Mouse (Mus musculus): ENCODE measurements around the gene Rbfox3.

Gene Rbfox3

GRCm38 (mm10) chr11:118881786-118882495 is 29.5 kb downstream of the Rbfox3 start:
- no peak for DNase-seq (ENCODE audit: low read depth, low spot score)

DNA sequence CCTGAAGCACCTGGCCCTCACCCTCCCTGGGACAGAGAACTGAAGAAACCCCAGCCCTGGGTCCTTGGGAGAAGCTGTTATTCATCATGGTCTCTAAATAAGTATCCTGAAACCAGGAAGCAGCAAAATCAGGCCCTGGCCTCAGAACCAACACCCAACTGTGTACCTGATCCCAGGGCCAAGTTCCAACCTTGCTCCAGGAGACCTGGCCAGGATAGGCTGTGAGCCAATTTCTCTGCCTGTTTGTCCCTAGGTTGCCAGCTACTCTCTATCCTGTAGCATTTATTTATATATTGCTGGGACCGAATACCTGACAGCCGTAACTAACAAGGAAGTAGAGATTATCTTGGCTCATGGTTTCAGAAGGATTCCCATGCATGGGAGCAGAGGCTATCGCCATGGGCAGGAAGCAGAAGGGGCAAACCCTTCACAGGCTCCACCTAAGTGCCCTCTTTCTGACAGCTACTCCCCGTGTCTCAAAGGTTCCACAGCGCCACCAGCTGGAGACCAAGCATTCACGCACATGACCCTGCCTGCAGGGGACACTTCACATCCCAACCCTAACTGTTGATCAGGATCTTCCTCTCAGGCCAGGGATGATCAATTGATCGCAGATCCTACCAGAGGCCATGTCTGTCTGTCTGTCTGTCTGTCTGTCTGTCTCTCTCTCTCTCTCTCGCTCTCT is 31.8 kb downstream of the Rbfox3 start:
- DNase-seq (ENCODE audit: low read depth, low spot score) = no peak

GRCm38 (mm10) chr11:118878605-118879245 is 32.7 kb downstream of the Rbfox3 start:
- DNase-seq (ENCODE audit: low read depth, low spot score) = no peak

- no peak for DNase-seq (ENCODE audit: low read depth, low spot score)
Measured at GRCm38 (mm10) chr11:118875243-118875897, 36.0 kb downstream of the Rbfox3 start.

GRCm38 (mm10) chr11:118874487-118875095 is 36.8 kb downstream of the Rbfox3 start:
- no peak for DNase-seq (ENCODE audit: low read depth, low spot score)

GRCm38 (mm10) chr11:118874022-118874421 is 37.4 kb downstream of the Rbfox3 start:
- DNase-seq (ENCODE audit: low read depth, low spot score) = no peak

- DNase-seq (ENCODE audit: low read depth, low spot score) = no peak
Measured at GRCm38 (mm10) chr11:118871527-118871926, 39.9 kb downstream of the Rbfox3 start.

DNA sequence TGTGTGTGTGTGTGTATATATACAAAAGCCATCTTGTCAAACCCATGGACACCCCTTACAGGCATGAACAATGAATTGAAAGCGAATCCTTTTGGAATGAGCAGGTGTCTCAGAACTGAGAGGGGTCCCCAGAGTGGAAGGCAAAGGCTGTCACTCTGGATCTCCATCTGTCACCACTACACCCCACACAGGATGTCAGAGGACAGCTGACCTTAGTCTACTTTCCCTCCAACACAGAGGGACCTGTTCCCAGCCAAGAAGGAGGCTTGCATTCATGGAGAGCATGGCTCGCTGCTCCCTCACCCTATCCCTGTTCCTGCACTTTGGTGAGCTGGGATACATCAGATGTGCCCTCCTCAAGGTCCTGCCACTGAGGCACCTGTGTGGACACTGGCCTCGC is 48.0 kb downstream of the Rbfox3 start:
- DNase-seq (ENCODE audit: low read depth, low spot score) = no peak

- DNase-seq (ENCODE audit: low read depth, low spot score) = no peak
Measured at GRCm38 (mm10) chr11:118861801-118862431, 49.5 kb downstream of the Rbfox3 start.

DNA sequence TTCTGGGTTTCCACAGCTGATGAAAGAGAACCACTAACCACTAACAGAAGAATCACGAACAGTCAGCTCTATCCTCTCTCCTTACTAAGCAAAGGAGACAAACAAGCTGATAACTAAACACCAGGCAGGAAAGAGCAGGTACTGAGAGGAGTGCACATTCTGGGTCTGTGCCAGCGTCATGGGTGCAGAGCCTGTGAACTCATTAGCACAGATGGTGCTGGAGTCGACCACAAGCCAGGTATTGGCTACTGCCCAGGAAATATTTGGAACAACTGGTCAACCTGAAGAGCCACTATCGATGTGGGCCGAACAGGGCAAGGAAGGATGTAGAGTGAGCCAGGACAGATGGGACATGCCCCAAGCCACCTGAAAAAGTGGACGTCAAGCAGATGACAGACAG is 50.2 kb downstream of the Rbfox3 start:
- DNase-seq (ENCODE audit: low read depth, low spot score) = no peak

DNA sequence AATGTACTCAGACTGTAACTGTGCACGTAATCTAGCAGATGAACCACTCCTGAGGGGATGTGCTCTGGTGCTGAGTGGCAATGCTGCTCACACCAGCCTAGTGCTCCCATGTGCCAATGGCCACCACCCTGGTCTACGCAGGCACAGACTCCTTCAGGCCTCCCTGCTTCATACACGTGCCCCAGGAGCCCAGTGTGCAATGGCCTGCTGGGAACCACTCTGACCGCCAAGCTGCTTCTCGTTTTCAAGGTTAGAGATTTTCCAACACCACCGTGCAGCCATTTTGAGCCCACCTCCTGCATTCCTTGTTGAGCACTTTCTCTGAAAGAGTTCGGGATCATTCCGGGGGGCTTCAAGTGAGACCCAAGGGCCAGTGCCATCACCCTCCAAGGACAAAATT is 50.6 kb downstream of the Rbfox3 start:
- DNase-seq (ENCODE audit: low read depth, low spot score) = no peak

DNA sequence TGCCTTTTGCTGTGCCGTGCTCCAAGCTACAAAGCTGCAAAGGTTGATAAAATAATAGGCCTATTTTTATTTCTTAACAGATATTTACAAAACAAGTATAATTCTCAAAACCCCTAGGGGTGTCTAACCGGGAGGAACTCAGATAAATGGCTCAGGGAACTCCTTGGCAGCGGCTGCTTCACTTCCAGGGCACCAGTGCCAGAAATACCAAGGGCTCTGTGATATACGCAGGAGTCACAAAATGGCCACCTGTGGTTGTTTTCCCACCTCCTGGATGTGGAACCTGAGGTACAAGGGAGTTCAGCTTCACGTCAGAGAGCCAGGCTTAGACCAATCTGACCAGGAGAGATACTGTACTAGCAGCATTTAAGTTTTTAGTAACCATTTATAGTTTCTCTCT is 51.6 kb downstream of the Rbfox3 start:
- DNase-seq (ENCODE audit: low read depth, low spot score) = no peak

GRCm38 (mm10) chr11:118858305-118858704 is 53.1 kb downstream of the Rbfox3 start:
- DNase-seq (ENCODE audit: low read depth, low spot score) = no peak

GRCm38 (mm10) chr11:118851391-118851790 is 60.0 kb downstream of the Rbfox3 start:
- no peak for DNase-seq (ENCODE audit: low read depth, low spot score)

GRCm38 (mm10) chr11:118847986-118848385 is 63.4 kb downstream of the Rbfox3 start:
- DNase-seq (ENCODE audit: low read depth, low spot score) = no peak

DNA sequence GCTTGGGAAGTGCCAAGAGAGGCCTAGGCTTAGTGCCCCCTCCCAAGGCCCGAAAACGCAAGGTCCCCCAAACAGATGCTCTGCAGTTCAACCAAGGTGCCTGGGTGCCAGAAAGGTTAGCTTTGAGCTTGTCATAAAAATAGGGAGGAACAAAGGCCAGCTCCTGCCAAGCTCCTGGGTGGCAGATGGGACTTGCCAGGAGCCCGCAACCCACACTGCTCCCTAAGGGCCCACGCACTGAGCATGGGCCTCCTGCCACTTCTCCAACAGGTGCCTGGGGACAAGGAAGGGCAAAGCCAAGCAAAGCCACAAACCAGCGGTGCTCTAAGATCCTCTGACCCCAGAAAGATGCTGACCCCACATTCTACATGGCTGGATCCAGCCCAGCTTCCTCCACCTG is 70.4 kb downstream of the Rbfox3 start:
- no peak for DNase-seq (ENCODE audit: low read depth, low spot score)

- no peak for DNase-seq (ENCODE audit: low read depth, low spot score)
Measured at GRCm38 (mm10) chr11:118838167-118838566, 73.2 kb downstream of the Rbfox3 start.

- no peak for DNase-seq (ENCODE audit: low read depth, low spot score)
Measured at GRCm38 (mm10) chr11:118836889-118837288, 74.5 kb downstream of the Rbfox3 start.

- DNase-seq (ENCODE audit: low read depth, low spot score) = no peak
Measured at GRCm38 (mm10) chr11:118832793-118833481, 78.5 kb downstream of the Rbfox3 start.

- no peak for DNase-seq (ENCODE audit: low read depth, low spot score)
Measured at GRCm38 (mm10) chr11:118831730-118832129, 79.7 kb downstream of the Rbfox3 start.
